Mouse (Mus musculus) urinary bladder, postnatal 36 days (tissue): Measurements from ENCODE around the gene Ttyh2.
"Not testable (repeated sequence)": the region's sequence is repeated elsewhere in the genome, so short reads cannot be mapped to it uniquely, and the experiment has no call there.

Experiments used
- DNase-seq, 2 experiments: peaks; one replicate each; pipeline ENCODE4 v3.0.0; 2022; ENCODE audit warnings: low spot score in 2 of 2, mixed read lengths in 1 of 2

The Ttyh2 gene

DNA sequence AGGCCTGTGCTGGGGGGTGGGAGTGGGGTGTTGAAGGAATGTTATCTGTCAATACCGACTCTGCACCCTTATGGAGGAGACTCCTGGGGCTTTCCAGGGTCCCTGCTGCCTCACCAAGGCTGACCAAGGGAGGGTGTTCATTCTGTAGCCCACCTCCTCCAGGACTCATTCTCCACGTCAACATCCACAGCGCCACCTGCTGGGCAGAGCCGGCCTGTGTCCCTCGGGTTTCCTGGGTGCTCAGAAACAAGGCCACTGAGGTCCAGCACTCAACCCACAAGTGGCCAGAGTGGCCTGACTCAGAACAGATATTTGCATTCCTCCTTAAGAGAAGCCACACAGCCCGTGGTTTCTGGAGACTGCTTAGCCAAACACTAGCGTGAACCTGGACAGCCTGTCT is 17.5 kb upstream of the Ttyh2 start:
- DNase-seq = peak in 1 of 2 experiments; percentile 35

DNA sequence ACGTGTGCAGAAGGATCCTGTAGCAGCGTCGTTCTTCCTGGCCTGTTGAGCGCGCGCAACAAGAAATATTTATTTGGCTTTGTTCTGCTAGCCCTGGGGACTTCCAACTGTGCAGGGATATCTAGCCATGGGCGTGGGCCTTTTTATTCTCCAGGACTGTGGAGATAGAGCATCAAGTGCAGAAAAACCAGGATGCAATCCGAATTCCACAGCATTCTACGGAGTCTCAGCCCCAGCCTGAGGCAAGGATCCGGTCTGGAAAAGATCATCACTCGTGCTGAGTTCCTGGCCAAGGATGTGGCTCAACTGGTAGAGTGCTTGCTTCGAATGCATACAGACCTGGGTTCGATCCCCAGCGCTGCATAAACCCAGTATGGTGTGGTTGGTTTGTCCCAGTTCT is 13.1 kb upstream of the Ttyh2 start:
- no peak for DNase-seq

GRCm38 (mm10) chr11:114662746-114663362 is 12.4 kb upstream of the Ttyh2 start:
- DNase-seq = peak; percentile 26 to 47

DNA sequence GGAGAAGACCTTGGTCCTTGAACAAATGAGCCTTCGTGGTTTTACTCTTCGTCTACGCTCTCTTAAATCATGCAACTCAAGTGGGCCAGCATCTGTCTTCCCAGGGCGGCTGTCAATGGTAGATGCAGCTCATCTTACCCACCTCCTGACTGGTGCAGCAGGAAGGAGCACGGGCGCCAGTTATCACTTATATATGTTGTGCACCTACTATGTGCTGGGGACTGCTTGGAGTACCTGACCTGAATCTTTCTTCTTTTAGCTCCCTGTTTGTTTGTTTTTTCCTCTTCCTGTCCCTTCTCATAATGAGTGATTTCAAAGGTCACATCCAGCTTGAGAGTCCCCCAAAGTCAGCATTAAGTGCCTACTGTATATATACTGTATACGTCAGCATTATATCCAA is 11.1 kb upstream of the Ttyh2 start:
- DNase-seq = no peak

DNA sequence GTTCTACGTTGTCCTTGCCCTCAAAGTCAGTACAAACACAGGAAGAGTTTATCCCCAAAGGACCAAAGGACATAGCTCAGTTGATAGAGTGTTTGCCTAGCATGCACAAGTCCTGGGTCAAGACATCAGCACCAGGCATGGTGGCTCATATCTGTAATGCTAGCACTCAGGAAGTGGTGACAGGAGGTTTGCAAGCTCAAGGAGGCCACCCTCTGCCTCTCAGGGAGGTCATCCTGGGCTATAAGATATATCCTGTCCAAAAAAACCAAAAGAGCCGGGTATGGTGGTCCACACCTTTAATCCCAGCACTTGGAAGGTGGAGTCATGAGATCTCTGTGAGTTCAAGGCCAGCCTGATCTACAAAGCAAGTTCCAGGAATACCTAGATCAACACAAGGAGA is 9.8 kb upstream of the Ttyh2 start:
- DNase-seq = no peak

DNA sequence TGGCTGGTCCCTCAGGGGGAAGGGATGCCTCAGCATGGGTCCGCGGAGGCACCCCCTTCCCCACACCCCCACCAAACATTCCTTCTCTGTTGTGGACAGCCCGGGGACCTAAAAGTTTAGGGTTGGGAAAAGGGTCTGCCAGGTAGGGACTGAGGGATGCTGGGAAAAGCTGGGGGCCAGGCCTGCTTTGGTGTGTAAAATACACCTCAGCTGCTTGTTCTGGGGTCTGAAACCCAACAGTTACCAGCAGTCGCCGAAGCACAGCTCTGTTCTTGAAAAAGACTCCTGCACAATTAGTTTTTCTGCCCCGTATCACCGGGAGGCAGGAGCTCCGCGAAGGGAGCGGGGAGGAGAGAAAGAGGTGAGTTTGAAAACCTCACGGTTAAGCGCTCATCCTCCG is 8.4 kb upstream of the Ttyh2 start:
- DNase-seq = no peak

GRCm38 (mm10) chr11:114667236-114667931 is 7.8 kb upstream of the Ttyh2 start:
- DNase-seq = no peak

- not testable (repeated sequence) for DNase-seq
These were observed 7.3 kb upstream of the Ttyh2 start for GRCm38 (mm10) chr11:114667932-114668285.

DNA sequence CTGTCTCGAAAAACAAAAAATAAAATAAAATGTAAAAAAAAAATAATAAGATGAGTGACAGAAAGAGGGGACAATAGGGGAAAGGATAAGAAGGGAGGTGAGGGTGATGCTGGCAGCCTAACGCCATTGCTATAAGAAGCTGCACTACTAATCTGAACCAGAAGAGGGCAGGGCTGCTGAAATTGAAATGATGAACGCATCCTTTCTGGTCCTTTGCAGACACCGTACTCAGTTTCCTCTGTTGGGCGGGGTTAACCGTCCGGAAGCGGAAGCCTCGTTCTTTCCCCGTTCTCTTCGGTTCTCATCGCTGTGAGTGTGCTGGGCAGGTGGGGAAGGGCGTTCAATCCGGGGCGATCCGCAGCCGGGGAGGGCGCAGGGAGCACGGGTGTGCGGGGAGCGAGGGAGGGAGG is 6.9 kb upstream of the Ttyh2 start, which contains the start of gene Rpl38:
Gene Rpl38, plus strand, starts transcription at position 224 of the 410 bp plus-strand sequence.
- DNase-seq = peak; percentile 90 to 92

GRCm38 (mm10) chr11:114668741-114669623 is 6.2 kb upstream of the Ttyh2 start:
- peak; percentile 65 to 73 for DNase-seq

DNA sequence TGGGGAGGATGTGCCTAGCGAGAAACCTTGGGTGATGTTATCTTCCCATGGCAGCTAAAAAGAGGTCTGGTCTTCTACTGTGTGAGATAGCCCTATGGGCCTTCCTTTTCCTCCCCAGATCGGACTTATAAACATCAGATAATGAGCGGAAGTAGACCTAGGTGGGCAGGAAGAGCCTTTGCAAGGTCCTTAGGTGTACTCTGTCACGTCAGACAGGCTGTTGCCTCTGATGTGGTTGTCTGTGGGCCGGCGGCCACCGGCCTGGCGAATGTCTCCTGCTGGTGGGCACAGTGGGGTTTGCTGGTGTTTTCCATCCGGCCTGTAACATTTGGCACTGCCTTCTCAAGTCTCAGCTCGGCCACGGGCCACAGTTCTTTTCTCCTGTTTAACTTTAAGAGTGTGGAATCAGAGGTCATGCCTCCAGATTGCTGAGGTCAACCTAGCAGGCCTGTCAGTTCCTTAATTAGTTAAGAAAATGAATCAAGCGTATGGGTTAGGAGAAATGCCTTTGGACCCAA is 5.5 kb upstream of the Ttyh2 start:
- no peak for DNase-seq

- DNase-seq = no peak
These were observed 4.1 kb upstream of the Ttyh2 start for GRCm38 (mm10) chr11:114671147-114671546.

- no peak for DNase-seq
These were observed 2.2 kb upstream of the Ttyh2 start for GRCm38 (mm10) chr11:114672794-114673718.

- DNase-seq = no peak
These were observed 1.5 kb upstream of the Ttyh2 start for GRCm38 (mm10) chr11:114673719-114674050.

DNA sequence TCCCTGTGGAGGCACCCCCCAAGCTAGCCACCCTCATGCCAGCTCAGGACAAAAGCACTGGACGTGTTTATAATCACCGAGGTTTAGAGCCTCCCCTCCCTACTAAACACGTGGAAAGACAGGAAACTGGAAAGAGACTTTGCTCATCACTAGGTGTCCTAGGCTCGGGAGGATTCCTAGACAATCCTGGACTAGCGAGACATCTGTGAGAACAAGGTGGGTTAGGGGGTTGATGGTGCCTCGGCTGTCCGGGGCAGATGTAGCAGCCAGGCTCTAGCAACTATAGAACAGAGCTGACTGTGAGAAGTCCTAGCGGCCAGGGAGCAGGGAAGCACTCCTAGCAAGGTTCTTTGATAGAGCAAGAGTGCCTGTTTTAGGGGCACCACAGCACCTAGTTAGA is 1.1 kb upstream of the Ttyh2 start:
- DNase-seq = no peak

GRCm38 (mm10) chr11:114674796-114675195 is 435 bp upstream of the Ttyh2 start:
- DNase-seq = not testable (repeated sequence)

DNA sequence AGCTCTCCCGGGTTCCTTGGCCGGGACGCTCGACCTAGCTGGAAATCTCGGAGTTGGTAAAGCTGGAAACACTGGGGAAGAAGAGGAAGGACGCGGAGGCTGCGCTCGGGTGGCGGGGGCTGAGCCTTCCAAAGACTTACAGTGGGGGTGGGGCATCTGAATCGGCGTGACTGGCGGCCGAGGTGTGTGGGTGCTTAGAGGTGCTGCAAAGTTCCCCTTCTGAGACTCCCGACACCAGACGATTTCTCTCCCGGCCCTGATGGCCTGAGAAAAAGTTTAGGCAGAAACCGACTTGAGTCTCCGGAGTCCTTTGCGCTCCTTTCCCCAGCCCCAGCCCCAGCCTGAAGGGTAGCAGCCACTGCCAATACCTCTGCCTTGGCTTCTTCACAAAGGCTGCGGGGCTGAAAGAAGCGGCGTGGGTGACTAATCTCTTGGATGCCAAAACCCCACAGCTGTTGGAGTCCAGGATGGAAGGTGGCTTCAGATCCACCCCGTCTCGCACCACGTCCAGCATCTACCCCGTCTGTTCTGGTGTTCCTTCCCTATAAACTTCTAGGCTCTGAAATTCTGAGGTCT is 683 bp downstream of the Ttyh2 start:
- DNase-seq = peak; percentile 28 to 32

- DNase-seq = peak in 1 of 2 experiments; percentile 51
These were observed 1.2 kb downstream of the Ttyh2 start for GRCm38 (mm10) chr11:114676431-114676830.

GRCm38 (mm10) chr11:114676896-114677530 is 1.8 kb downstream of the Ttyh2 start:
- no peak for DNase-seq

- no peak for DNase-seq
These were observed 4.4 kb downstream of the Ttyh2 start for GRCm38 (mm10) chr11:114679582-114679981.
